Mouse (Mus musculus) layer of hippocampus, adult 2 months (tissue): ENCODE data around the gene Gm3625. TPM values are rescaled to one million over a fixed set of nuclear protein-coding genes. Genes with fewer than 3 reads are reported as not detected.

Experiments used
- DNase-seq, 2 experiments: peaks; one replicate each; pipeline ENCODE4 v3.0.0; 2022; ENCODE audit warnings: low spot score in 2 of 2
- H3K27ac ChIP-seq: fragments of 200-600 bp; 2 replicates; pipeline ENCODE4 v1.8.1; 2022
- H3K4me3 ChIP-seq: fragments of 200-600 bp; 2 replicates; pipeline ENCODE4 v1.8.1; 2022; ENCODE audit warnings: mild to moderate bottlenecking
- CTCF ChIP-seq: fragments of 200-600 bp; conservative IDR thresholded peaks from 2 replicates; pipeline ENCODE4 v1.8.1; 2022; ENCODE audit warnings: antibody characterized with exemption, mild to moderate bottlenecking, moderate library complexity
- total RNA-seq, 2 experiments: library from RNA; stranded (reverse); gene quantifications; 2 replicates each; pipeline ENCODE4 v1.2.3; 2021

The Gm3625 gene
- total RNA-seq, 2 experiments from 2014 or later: not detected

DNA sequence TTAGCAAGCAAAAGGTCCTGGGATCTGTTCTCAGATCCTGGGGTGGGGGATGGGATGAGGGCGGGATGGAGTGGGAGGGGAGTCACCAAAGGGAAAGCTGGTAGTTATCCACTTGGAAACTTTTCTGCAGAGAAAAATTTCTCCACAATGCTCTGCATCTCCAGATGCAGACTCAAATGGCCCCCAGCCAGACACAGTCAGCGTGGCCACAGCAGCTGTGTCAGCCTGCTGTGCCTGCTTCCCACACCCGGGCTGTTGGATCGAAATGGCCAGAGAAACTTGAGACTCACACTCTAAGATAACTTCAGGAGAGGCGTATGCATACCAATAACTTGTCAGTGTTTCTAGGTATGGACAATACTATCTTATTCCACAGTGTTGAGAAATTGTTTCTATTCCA is 46.2 kb downstream of the Gm3625 start:
- no peak for TF ChIP-seq CTCF
- Histone ChIP-seq H3K4me3 (no peak overlapping the region), H3K27ac (no peak overlapping the region)
- DNase-seq: no peak

GRCm38 (mm10) chr12:4545425-4545824 is 47.3 kb downstream of the Gm3625 start:
- no peak for TF ChIP-seq CTCF
- H3K4me3 ChIP-seq: no peak overlapping the region
- DNase-seq: no peak
- no peak overlapping the region for H3K27ac ChIP-seq

DNA sequence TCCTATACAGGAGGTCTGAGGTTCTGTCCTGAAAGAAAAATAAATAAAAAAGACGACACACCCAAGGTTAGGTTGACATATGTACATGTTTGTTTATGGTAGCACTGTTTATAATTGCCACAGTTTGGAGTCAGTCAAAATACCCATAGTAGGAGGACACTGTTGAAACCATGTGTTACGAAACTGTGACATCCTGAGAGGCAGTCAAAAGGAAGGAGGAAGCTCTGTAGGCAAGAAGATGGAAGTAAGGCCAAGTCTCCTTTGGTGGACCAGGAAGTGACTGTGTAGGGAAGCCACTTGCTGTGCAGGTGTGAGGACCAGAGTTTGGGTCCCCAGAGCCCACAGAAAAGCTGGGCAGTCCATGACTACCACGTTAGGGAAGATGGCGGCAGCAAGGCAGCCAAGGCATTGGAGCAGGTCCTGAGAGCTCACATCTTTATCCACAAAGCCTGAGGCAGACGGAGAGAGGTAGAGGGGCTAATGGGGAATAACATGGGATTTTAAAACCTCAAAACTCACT is 48.3 kb downstream of the Gm3625 start:
- no peak for TF ChIP-seq CTCF

More for the DNA sequence above, 48.3 kb downstream of the Gm3625 start:
- no peak for DNase-seq
- H3K27ac ChIP-seq: no peak overlapping the region
- H3K4me3 ChIP-seq: no peak overlapping the region

Other genes starting within 250 kb of the Gm3625 start
- gene Ncoa1, start 115.7 kb downstream of the Gm3625 start, total RNA-seq: 100 to 1,000 TPM; 142 to 146 TPM
- gene Itsn2, start 289 bp downstream of the Gm3625 start, total RNA-seq: 100 to 1,000 TPM in 1 of 2 experiments, 10 to 100 TPM in 1; 88.6 to 101 TPM
- 1 to 10 TPM; 2.4 to 4.9 TPM for gene Fam228a, start 145.5 kb upstream of the Gm3625 start, total RNA-seq
- 10 to 100 TPM; 11.7 to 14.1 TPM for gene Pfn4, start 176.1 kb upstream of the Gm3625 start, total RNA-seq
- gene Fam228b, start 176.3 kb upstream of the Gm3625 start, total RNA-seq: 10 to 100 TPM; 22.2 to 27.6 TPM
- gene Sf3b6, start 224.6 kb upstream of the Gm3625 start, total RNA-seq: 10 to 100 TPM; 89.4 to 91.4 TPM
- gene Fkbp1b, start 248.7 kb upstream of the Gm3625 start, total RNA-seq: 10 to 100 TPM; 48.8 to 56.0 TPM